Mouse (Mus musculus): ENCODE measurements around the gene Tsfm.

DNA sequence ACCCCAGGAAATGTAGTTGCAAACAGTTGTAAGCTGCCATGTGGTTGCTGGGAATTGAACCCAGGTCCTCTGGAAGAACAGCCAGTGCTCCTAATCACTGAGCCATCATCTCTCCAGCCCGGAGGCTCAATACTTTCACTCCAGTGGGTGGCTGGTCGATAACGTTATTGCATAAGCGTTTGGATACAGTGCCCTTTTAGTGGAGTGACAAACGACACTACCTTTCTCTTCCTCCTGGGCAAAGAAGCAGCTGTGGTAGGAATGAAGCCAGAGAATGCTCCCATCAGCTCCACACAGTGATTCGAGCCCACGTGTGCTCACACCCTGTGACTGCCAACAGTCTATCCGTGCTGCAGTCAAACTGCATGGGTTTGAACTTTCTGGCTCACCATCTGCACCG, 40.6 kb upstream of the Tsfm start:
- TF ChIP-seq CTCF (IDR thresholded peaks at IDR 0.05) = no peak
- no peak for TF ChIP-seq EP300 (IDR thresholded peaks at IDR 0.05)
